Mouse (Mus musculus): ENCODE measurements at regions not wholly inside any gene's neighbourhood (a gene's known extent, or its start where the extent isn't known, plus 50 kb on each side); places are given as distances from the start of the nearest gene placed in this dataset.

- no peak overlapping the region for H3K27ac ChIP-seq
- H3K4me3 ChIP-seq: no peak overlapping the region
- intact Hi-C loops (cut with DNase I): loop anchor here (2.0 to 5.0 kb wide), 3 partner anchors 52 to 1539 kb away; no protein-coding TSS in a partner anchor
- peak; percentile 33 for DNase-seq
- peak; percentile 93 for TF ChIP-seq CTCF (IDR thresholded peaks at IDR 0.05)
Observed at GRCm38 (mm10) chr12:10589537-10589936, 199.0 kb downstream of the Rdh14 start.

GRCm38 (mm10) chr12:10597976-10598746, 207.6 kb downstream of the Rdh14 start:
- H3K27ac ChIP-seq: no peak overlapping the region
- intact Hi-C loops (cut with DNase I): loop anchor here (1.0 kb wide), 1 partner anchor 580 kb away; no protein-coding TSS in a partner anchor
- DNase-seq: peak; percentile 34
- H3K4me3 ChIP-seq: no peak overlapping the region
- peak; percentile 85 for TF ChIP-seq CTCF (IDR thresholded peaks at IDR 0.05)

- TF ChIP-seq CTCF (IDR thresholded peaks at IDR 0.05): no peak
Observed at GRCm38 (mm10) chr12:10600111-10600510, 209.5 kb downstream of the Rdh14 start.

GRCm38 (mm10) chr12:10618319-10618718, 227.7 kb downstream of the Rdh14 start:
- no peak overlapping the region for H3K27ac ChIP-seq
- no peak for DNase-seq
- H3K4me3 ChIP-seq: no peak overlapping the region
- intact Hi-C loops (cut with DNase I): no loop called here
- TF ChIP-seq CTCF (IDR thresholded peaks at IDR 0.05): no peak

More at GRCm38 (mm10) chr12:10600111-10600510, 209.5 kb downstream of the Rdh14 start:
- no peak for DNase-seq
- Histone ChIP-seq H3K4me3 (no peak overlapping the region), H3K27ac (no peak overlapping the region)
- intact Hi-C loops (cut with DNase I): no loop called here

- no peak for DNase-seq
- no peak overlapping the region for H3K27ac ChIP-seq
- intact Hi-C loops (cut with DNase I): no loop called here
- TF ChIP-seq CTCF (IDR thresholded peaks at IDR 0.05): no peak
- H3K4me3 ChIP-seq: no peak overlapping the region
Observed at GRCm38 (mm10) chr12:10620541-10620940, 230.0 kb downstream of the Rdh14 start.

- TF ChIP-seq CTCF (IDR thresholded peaks at IDR 0.05): no peak
- intact Hi-C loops (cut with DNase I): no loop called here
- no peak for DNase-seq
Observed at GRCm38 (mm10) chr12:10638591-10638990, 248.0 kb downstream of the Rdh14 start.

GRCm38 (mm10) chr12:10654466-10655184, 264.1 kb downstream of the Rdh14 start:
- Histone ChIP-seq H3K4me3 (no peak overlapping the region), H3K27ac (no peak overlapping the region)
- intact Hi-C loops (cut with DNase I): no loop called here
- DNase-seq: no peak
- TF ChIP-seq CTCF (IDR thresholded peaks at IDR 0.05): no peak

More at GRCm38 (mm10) chr12:10638591-10638990, 248.0 kb downstream of the Rdh14 start:
- H3K27ac ChIP-seq: no peak overlapping the region
- no peak overlapping the region for H3K4me3 ChIP-seq

GRCm38 (mm10) chr12:10655185-10655544, 264.6 kb downstream of the Rdh14 start:
- intact Hi-C loops (cut with DNase I): no loop called here
- H3K27ac ChIP-seq: no peak overlapping the region
- no peak for DNase-seq
- TF ChIP-seq CTCF (IDR thresholded peaks at IDR 0.05): no peak
- H3K4me3 ChIP-seq: no peak overlapping the region

GRCm38 (mm10) chr12:10658826-10659225, 268.3 kb downstream of the Rdh14 start:
- intact Hi-C loops (cut with DNase I): no loop called here
- no peak for DNase-seq

GRCm38 (mm10) chr12:10686747-10687146, 296.2 kb downstream of the Rdh14 start:
- intact Hi-C loops (cut with DNase I): no loop called here

More at GRCm38 (mm10) chr12:10658826-10659225, 268.3 kb downstream of the Rdh14 start:
- Histone ChIP-seq H3K4me3 (no peak overlapping the region), H3K27ac (no peak overlapping the region)
- no peak for TF ChIP-seq CTCF (IDR thresholded peaks at IDR 0.05)

More at GRCm38 (mm10) chr12:10686747-10687146, 296.2 kb downstream of the Rdh14 start:
- DNase-seq: no peak
- TF ChIP-seq CTCF (IDR thresholded peaks at IDR 0.05): no peak
- H3K27ac ChIP-seq: no peak overlapping the region
- H3K4me3 ChIP-seq: no peak overlapping the region

All from gastrocnemius, adult 2 months (tissue).